Mouse (Mus musculus) liver, adult 2 months (tissue): ENCODE results near the gene Cacna1s.

Source experiments
- CTCF ChIP-seq: fragments of 200-500 bp; IDR thresholded peaks from 2 replicates; pipeline ENCODE4 v1.5.1; 2011; ENCODE audit warnings: low read depth, low read length, control low read depth
- POLR2A ChIP-seq: fragments of 200-500 bp; IDR thresholded peaks from 2 replicates; pipeline ENCODE4 v1.6.1; 2011; ENCODE audit warnings: low read length, control low read depth; ENCODE audit not compliant: insufficient read depth; ENCODE audit errors: extremely low read depth

DNA sequence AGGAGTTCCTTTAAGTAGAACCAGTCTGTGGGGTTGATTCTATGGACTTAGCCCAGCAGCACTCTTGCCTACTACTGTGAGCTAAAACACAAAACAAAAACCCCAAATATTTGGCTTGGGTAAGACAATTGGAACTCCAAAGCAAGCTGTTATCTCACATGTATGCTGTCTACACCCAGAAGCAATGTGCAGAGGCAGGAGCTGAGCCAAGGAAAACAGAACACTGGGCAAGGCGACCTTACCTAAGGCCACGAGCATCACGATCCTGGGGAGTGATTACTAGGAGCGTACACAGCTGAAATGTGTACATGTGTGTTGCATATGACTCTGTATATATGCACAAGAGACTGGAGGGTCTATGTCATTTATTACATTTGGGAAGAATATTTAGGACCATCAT is 39.0 kb upstream of the Cacna1s start:
- no peak for TF ChIP-seq POLR2A
- no peak for TF ChIP-seq CTCF
